Mouse (Mus musculus) gastrocnemius, postnatal 14 days (tissue): ENCODE data around the gene Fbrsl1. TPM values are rescaled to one million over a fixed set of nuclear protein-coding genes. Genes with fewer than 3 reads are reported as not detected.
A peak's percentile ranks its signal among the peaks of the same experiment; 100 is the strongest.

Experiments used
- DNase-seq: peaks from one replicate; pipeline ENCODE4 v3.0.0; 2021; ENCODE audit warnings: mixed read lengths
- intact Hi-C: fragments of 180-260 bp; cut with DNase I; formaldehyde crosslinking; loops from one replicate; pipeline ENCODE4 v1.15.1; 2025; ENCODE audit warnings: low total_unique reads
- total RNA-seq, 2 experiments: library from RNA; stranded (reverse); gene quantifications; 2 replicates each; pipeline ENCODE4 v1.2.3; 2021

The Fbrsl1 gene
- total RNA-seq, 2 experiments from 2014 or later, result 25.7 to 26.5 TPM

GRCm38 (mm10) chr5:110379823-110380222 is 68.5 kb downstream of the Fbrsl1 start:
- no peak for DNase-seq
- intact Hi-C loops, result no loop called here

GRCm38 (mm10) chr5:110379086-110379485 is 69.2 kb downstream of the Fbrsl1 start:
- DNase-seq, result no peak
- intact Hi-C loops, result no loop called here

GRCm38 (mm10) chr5:110378181-110378583 is 70.1 kb downstream of the Fbrsl1 start:
- intact Hi-C loops, result no loop called here
- DNase-seq, result no peak

- intact Hi-C loops, result loop anchor here (2.0 kb wide), 1 partner anchor 52 kb away; no protein-coding TSS in a partner anchor
- DNase-seq, result peak; percentile 73
Observed at GRCm38 (mm10) chr5:110376802-110377433, 71.4 kb downstream of the Fbrsl1 start.

GRCm38 (mm10) chr5:110363822-110364545 is 84.3 kb downstream of the Fbrsl1 start:
- DNase-seq, result no peak
- intact Hi-C loops, result no loop called here

- intact Hi-C loops, result no loop called here
Observed at GRCm38 (mm10) chr5:110363179-110363821, 85.0 kb downstream of the Fbrsl1 start.

GRCm38 (mm10) chr5:110362813-110363178 is 85.5 kb downstream of the Fbrsl1 start:
- intact Hi-C loops, result no loop called here
- no peak for DNase-seq

More at GRCm38 (mm10) chr5:110363179-110363821, 85.0 kb downstream of the Fbrsl1 start:
- DNase-seq, result peak; percentile 86

GRCm38 (mm10) chr5:110361465-110361864 is 86.8 kb downstream of the Fbrsl1 start:
- DNase-seq, result no peak
- intact Hi-C loops, result no loop called here

GRCm38 (mm10) chr5:110357531-110358179 is 90.6 kb downstream of the Fbrsl1 start:
- intact Hi-C loops, result loop anchor here (5.0 kb wide), 2 partner anchors 75 to 280 kb away; no protein-coding TSS in a partner anchor
- peak; percentile 66 for DNase-seq

- intact Hi-C loops, result loop anchor here (5.0 kb wide), 2 partner anchors 78 to 283 kb away; no protein-coding TSS in a partner anchor
- no peak for DNase-seq
Observed at GRCm38 (mm10) chr5:110354716-110355115, 93.6 kb downstream of the Fbrsl1 start.

- DNase-seq, result no peak
- intact Hi-C loops, result no loop called here
Observed at GRCm38 (mm10) chr5:110347006-110347405, 101.3 kb downstream of the Fbrsl1 start.

- DNase-seq, result no peak
- intact Hi-C loops, result no loop called here
Observed at GRCm38 (mm10) chr5:110345553-110345952, 102.8 kb downstream of the Fbrsl1 start.

GRCm38 (mm10) chr5:110344524-110344923 is 103.8 kb downstream of the Fbrsl1 start, which contains the start of gene Lrcol1:
Gene Lrcol1, plus strand, starts transcription at chr5:110344730.
- no peak for DNase-seq
- intact Hi-C loops, result no loop called here

GRCm38 (mm10) chr5:110342648-110343284 is 105.5 kb downstream of the Fbrsl1 start, which contains the start of gene P2rx2:
Gene P2rx2, minus strand, starts transcription at chr5:110343212.
- DNase-seq, result peak; percentile 38

GRCm38 (mm10) chr5:110338792-110339191 is 109.5 kb downstream of the Fbrsl1 start:
- peak; percentile 25 for DNase-seq
- intact Hi-C loops, result no loop called here

More at GRCm38 (mm10) chr5:110342648-110343284, 105.5 kb downstream of the Fbrsl1 start, which contains the start of gene P2rx2:
- intact Hi-C loops, result no loop called here

GRCm38 (mm10) chr5:110330508-110330907 is 117.8 kb downstream of the Fbrsl1 start:
- intact Hi-C loops, result no loop called here
- no peak for DNase-seq

GRCm38 (mm10) chr5:110313127-110313526 is 135.2 kb downstream of the Fbrsl1 start:
- intact Hi-C loops, result no loop called here
- DNase-seq, result no peak
